Mouse (Mus musculus) lung, postnatal 25 days (tissue): ENCODE measurements around the gene Rnh1.

Source experiments
- DNase-seq: peaks from one replicate; pipeline ENCODE4 v3.0.0; 2022; ENCODE audit warnings: low spot score

Gene Rnh1

GRCm38 (mm10) chr7:141164850-141165249, 7.8 kb downstream of the Rnh1 start:
- DNase-seq: peak; percentile 61

GRCm38 (mm10) chr7:141164397-141164796, 8.3 kb downstream of the Rnh1 start:
- DNase-seq: no peak

- DNase-seq: no peak
These were observed 17.3 kb downstream of the Rnh1 start for GRCm38 (mm10) chr7:141155362-141155761.

- DNase-seq: no peak
These were observed 24.0 kb downstream of the Rnh1 start for GRCm38 (mm10) chr7:141148639-141149038.

- DNase-seq: no peak
These were observed 25.6 kb downstream of the Rnh1 start for GRCm38 (mm10) chr7:141147044-141147443.

DNA sequence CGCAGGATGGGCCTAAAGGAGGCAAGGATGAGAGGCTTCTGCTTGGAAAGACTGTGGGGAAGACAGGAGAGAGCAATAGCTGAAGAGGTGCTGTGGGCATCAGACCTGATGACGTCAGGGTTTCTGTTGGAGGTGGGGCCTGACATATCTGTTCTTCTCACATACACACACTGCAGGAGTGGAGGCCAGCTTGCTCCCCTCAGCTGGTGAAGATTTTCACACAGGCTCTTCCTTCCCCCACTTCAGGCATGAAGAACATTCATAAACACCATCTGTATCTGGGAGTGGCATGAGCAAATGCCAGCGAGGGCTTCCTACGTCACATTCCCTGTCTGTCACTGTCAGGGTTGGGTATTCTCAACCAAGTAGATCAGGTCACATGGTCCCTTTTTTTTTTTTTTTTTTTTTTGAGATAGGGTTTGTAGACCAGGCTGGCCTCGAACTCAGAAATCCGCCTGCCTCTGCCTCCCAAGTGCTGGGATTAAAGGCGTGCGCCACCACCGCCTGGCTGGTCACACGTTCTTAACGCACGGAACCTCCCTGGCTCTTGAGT, 26.5 kb downstream of the Rnh1 start:
- no peak for DNase-seq

GRCm38 (mm10) chr7:141145403-141145802, 27.3 kb downstream of the Rnh1 start:
- no peak for DNase-seq

GRCm38 (mm10) chr7:141144650-141145049, 28.0 kb downstream of the Rnh1 start:
- DNase-seq: no peak

DNA sequence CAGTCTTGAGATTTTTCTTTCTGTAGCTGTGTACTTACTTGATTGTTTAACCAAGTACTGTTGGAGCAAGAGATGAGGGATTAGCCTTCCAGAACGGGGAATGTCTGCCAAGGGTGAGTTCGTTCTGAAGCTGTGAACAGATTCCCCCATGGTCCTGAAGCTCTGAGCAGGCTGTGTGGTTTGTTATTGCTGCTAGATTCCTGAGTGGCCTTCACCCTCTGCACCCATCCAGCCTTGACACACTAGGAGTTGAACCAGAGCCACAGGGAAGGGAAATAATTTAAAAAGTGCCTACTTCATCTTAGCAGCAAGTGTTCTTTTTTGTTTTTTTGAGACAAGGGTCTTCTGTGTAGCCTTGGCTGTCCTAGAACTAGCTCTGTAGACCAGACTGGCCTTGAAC, 28.8 kb downstream of the Rnh1 start:
- no peak for DNase-seq

- DNase-seq: peak; percentile 29
These were observed 29.5 kb downstream of the Rnh1 start for GRCm38 (mm10) chr7:141143112-141143511.

DNA sequence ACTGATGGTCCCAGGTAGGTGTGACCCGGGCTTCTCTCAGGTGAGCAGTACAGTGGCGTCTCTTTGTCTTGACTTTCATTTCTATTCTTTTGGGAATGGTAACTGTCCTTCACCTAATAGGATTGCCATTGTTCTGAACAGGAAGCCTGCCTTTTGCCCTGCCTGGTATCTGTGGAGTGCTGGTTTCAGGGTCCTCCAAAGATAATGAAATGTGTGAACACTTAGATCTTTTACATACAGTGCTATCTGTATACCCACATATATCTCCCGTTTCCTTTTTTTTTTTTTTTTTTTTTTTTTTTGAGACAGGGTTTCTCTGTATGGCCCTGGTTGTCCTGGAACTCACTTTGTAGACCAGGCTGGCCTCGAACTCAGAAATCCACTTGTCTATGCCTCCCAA, 31.3 kb downstream of the Rnh1 start:
- no peak for DNase-seq

- no peak for DNase-seq
These were observed 40.5 kb downstream of the Rnh1 start for GRCm38 (mm10) chr7:141131904-141132755.

DNA sequence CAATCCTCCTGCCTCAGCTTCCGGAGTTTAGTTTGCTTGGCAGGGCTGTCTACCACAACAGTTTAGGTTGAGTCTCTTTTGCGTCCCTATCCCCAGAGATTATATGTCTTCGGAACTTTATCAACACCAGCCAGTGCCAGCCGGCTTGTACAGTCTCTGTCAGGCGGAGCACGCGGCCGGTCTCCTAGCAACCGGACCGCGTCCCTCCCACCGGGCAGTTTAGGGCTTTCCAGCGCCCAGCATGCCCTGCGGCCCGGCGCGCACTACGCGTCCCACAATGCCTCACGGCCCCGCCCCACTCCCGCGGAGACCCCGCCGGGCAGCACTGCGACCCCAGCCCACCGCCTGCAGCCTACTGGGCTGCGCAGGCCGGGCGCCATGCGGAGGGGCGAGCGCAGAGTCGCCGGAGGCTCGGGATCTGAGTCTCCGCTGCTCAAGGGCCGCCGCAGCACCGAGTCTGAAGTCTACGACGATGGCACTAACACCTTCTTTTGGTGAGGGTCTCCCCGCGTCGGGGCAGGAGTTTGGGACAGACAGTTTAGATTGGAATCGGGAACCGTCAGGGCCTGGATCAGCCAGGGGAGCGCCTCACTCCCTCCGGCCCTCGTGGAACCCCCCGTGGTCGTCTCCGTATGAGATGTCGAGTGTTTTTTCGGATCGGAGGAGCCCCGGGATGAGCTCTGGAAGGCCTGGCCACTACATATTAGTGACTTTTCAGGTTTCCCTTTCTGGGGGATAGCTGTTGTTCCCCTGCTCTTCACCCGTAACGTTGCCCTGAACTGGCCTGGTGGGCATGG, 41.4 kb downstream of the Rnh1 start:
- DNase-seq: peak; percentile 90

GRCm38 (mm10) chr7:141123517-141123856, 49.2 kb downstream of the Rnh1 start:
- no peak for DNase-seq

- peak; percentile 98 for DNase-seq
These were observed 49.8 kb downstream of the Rnh1 start for GRCm38 (mm10) chr7:141122689-141123516.

DNA sequence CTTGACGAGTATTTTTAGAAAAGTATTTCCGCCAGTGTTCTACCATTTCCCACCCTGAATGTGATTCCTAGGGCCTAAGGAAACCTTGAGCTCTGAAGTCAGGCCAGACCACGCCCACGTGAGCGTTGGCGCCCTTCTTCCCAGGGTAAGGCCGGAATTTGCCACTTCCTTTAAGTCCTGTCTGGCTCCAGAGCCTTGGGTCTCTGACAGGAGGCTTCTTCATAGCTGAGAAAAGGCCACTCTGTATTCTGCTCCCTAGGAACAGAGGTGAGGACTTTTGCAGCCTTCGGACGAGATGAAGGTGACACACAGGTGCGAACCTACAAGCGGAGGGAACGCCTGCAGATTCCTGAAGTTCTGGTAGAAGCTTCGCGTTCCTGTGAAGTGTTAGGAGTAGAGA, 50.4 kb downstream of the Rnh1 start, which contains the start of gene Ptdss2:
TSS of gene Ptdss2 (plus strand) at position 138 of the 400 bp plus-strand sequence.
- peak; percentile 74 for DNase-seq

GRCm38 (mm10) chr7:141121051-141121531, 51.6 kb downstream of the Rnh1 start:
- peak; percentile 18 for DNase-seq

- DNase-seq: no peak
These were observed 52.1 kb downstream of the Rnh1 start for GRCm38 (mm10) chr7:141120605-141121004.

DNA sequence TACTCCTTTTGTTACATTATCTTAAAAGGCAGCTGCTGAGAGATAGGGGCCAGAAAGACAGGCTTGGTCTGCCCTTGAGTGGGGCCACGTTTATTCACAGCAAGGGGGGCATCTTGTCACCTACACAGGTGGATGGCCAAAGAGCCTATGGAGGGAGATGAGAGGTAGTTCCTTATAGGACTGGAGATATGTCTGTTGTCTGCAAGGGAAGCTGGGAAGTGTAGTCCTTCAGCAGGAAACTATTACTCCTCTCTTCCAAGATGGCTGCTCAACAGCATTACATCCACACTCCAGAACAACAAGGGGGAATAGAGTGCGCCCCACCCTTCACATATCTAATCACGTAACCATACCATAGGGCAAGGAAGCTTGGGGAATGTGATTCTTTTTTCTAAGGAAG, 53.2 kb downstream of the Rnh1 start:
- DNase-seq: no peak

DNA sequence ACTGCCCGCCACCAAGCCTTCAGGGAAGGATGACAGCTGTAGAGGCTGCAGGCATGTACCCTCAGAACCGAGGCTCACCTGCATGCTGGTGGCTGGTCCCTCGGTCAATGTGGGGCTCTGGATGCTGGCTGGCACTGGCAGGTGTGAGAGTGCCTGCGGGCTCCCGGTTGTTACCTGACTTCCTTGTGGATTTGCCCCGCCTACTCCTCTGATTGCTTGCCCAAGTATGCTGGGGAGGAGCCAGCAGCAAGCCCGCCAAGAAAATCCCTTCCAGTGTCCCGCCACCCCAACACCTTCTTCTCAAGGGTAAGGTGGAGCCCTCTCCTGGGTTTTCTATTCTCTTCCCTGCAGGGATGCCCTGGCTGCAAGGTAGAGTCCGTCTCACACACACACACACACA, 55.0 kb downstream of the Rnh1 start, which contains the start of gene Ano9:
TSS of gene Ano9 (minus strand) at position 171 of the 400 bp plus-strand sequence.
- DNase-seq: peak; percentile 57

DNA sequence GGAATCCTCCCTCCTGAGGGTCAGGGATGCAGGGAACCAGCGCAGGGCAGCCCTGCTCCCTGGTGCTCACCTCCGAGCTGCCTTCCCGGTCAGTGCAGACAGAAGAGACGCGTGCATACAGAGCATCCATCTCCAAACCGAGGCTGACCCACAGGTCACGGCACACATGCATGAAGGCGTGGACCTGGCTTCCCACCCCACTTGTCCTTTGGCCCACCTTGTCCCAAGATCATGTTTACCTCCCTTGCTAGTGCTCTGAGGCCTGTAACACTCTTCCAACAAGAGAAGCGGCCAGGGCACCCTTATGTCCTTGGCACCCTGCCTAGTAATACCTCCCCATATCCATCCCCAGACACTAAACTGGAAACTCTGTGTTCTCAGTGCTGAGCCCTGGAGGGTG, 56.8 kb downstream of the Rnh1 start:
- no peak for DNase-seq
